Mouse (Mus musculus): ENCODE measurements around the gene Cox20. TPM values are rescaled to one million over a fixed set of nuclear protein-coding genes. Genes with fewer than 3 reads are reported as not detected.

The Cox20 gene
- polyA plus RNA-seq, 1 experiment from 2014 or later: 110 TPM

DNA sequence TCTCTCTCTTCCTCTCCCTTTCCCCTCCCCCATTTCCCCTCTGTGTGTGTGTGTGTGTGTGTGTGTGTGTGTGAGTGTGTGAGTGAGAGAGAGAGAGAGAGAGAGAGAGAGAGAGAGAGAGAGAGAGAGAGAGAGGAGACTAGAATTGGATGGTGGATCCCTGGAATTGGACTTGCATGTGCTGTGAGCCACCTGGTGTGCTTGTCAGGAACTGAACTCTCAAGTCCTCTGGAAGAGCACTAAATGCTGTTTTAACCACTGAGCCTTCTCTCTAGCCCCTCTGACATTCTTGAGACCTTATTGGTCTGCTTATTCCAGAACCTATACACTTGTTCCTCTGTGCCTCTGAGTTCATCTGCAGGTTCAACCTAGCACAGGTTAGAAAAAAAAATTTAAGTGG is 32.7 kb downstream of the Cox20 start:
- H3K9ac ChIP-seq (ENCODE audit: low read length): no peak overlapping the region
- no peak overlapping the region for H3K4me3 ChIP-seq (ENCODE audit: low read depth, low read length)
- ATAC-seq (ENCODE audit: insufficient number of reproducible peaks, low FRiP score, low TSS enrichment, low read depth) (no peak), DNase-seq (ENCODE audit: low spot score) (no peak)
- H3K9me3 ChIP-seq (ENCODE audit: control insufficient read depth, low read length): no peaks in the 10 kb centered on the region
- H3K27me3 ChIP-seq (ENCODE audit: control insufficient read depth, insufficient read depth, low read length): no peaks in the 10 kb centered on the region
- H3K4me2 ChIP-seq (ENCODE audit: low read depth, severe bottlenecking): no peak overlapping the region
- no peaks in the 10 kb centered on the region for H3K4me1 ChIP-seq (ENCODE audit: control insufficient read depth, insufficient read depth, low read length)
- H3K36me3 ChIP-seq (ENCODE audit: control insufficient read depth, insufficient read depth, low read length): no peaks in the 10 kb centered on the region
- no peak overlapping the region for H3K27ac ChIP-seq (replicated peaks; ENCODE audit: low read depth, low read length)

DNA sequence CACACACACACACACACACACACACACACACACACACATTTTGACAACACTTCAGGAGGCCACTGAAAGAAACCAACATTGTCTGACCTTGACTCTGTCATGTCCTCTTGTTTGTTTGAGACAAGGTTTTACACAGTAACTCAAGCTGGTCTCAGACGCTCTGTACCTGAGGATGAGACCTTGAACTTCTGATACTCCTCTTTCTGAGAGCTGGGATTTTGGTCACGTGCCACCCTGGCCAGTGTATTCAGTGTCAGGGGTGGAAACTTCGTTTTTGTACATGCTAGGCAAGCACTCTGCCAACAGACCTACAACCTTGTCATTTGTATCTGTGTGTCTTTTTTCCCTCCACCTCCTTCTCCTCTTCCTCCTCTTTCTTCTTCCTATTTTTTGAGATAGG is 35.6 kb downstream of the Cox20 start:
- WGBS: 62% methylated on average over 3 of the region's 3 CpGs
- Histone ChIP-seq H3K4me1 (ENCODE audit: control insufficient read depth, insufficient read depth, low read length) (no peaks in the 10 kb centered on the region), H3K36me3 (ENCODE audit: control insufficient read depth, insufficient read depth, low read length) (no peaks in the 10 kb centered on the region), H3K9me3 (ENCODE audit: control insufficient read depth, low read length) (no peaks in the 10 kb centered on the region), H3K9ac (ENCODE audit: low read length) (no peak overlapping the region), H3K4me3 (ENCODE audit: low read depth, low read length) (no peak overlapping the region), H3K27me3 (ENCODE audit: control insufficient read depth, insufficient read depth, low read length) (no peaks in the 10 kb centered on the region), H3K27ac (replicated peaks; ENCODE audit: low read depth, low read length) (no peak overlapping the region), H3K4me2 (ENCODE audit: low read depth, severe bottlenecking) (no peak overlapping the region)
- DNase-seq (ENCODE audit: low spot score) (no peak), ATAC-seq (ENCODE audit: insufficient number of reproducible peaks, low FRiP score, low TSS enrichment, low read depth) (no peak)

DNA sequence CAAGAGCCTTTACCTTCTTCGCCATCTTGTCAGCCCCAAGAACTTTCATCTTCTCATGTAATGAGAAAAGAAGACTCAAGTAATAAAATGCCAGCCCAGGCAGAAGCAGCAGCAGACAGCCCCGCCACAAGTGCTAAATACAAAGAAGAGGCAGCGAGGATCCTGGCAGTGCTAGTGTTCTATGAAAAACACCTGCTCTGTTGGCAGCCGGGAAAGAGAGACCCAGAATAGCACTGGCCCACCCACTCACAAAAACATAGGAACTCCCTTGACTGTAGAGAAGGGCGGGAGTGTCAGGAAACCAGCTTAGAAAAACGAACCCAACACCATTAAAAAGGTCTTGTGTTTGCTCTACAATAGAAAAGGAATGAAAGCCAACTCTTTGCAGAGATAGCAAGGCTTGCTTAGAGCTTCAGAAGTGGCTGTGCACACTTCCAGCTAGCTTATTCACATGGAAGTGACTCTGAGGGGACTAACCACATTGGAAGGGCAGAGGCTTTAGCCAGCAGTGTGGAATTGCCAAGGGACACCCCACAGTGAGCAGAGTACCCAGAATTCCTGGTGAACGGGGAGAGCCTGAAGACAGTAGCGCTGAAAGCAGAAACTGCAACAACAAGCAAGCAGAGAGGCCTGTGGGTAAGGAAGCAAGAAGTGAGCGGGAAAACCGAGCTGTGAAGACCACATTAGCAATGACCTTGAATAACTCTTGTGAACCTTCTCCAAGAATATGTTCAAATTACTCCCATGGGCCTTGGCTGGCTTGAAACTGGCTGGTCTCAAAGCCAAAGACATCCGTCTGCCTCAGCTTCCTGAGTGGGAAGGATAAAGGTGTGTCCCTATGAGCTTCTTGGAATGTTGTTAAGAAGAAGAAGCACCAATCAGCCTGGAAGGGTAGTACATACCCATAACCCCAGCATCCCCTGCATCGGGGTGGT is 39.1 kb downstream of the Cox20 start:
- Histone ChIP-seq H3K9ac (ENCODE audit: low read length) (no peak overlapping the region), H3K27me3 (ENCODE audit: control insufficient read depth, insufficient read depth, low read length) (no peaks in the 10 kb centered on the region), H3K4me2 (ENCODE audit: low read depth, severe bottlenecking) (no peak overlapping the region), H3K27ac (replicated peaks; ENCODE audit: low read depth, low read length) (no peak overlapping the region), H3K4me3 (ENCODE audit: low read depth, low read length) (no peak overlapping the region), H3K4me1 (ENCODE audit: control insufficient read depth, insufficient read depth, low read length) (no peaks in the 10 kb centered on the region), H3K9me3 (ENCODE audit: control insufficient read depth, low read length) (no peaks in the 10 kb centered on the region), H3K36me3 (ENCODE audit: control insufficient read depth, insufficient read depth, low read length) (no peaks in the 10 kb centered on the region)
- ATAC-seq (ENCODE audit: insufficient number of reproducible peaks, low FRiP score, low TSS enrichment, low read depth) (no peak), DNase-seq (ENCODE audit: low spot score) (no peak)
- 78% methylated on average over 12 of the region's 12 CpGs for WGBS

DNA sequence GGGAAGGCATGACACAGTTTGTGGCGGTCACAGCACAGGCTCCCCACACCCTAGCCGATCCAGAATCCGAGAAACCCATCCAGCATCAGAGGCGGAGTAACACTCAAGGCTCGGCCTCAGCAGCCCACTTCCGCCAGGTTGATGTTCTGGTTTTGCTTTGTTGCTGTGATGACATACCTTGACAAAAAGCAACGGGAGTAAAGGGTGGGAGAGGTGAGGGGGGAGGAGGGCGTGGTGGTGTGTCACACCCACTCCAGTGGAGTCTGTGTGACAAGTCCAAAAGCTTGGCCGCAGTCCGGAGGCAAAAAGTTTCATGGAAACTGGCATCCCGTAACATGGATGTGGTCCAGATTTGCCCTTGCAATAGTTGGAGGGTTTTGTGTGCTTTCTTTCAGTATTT is 41.3 kb downstream of the Cox20 start:
- Histone ChIP-seq H3K36me3 (ENCODE audit: control insufficient read depth, insufficient read depth, low read length) (no peaks in the 10 kb centered on the region), H3K4me3 (ENCODE audit: low read depth, low read length) (no peak overlapping the region), H3K4me1 (ENCODE audit: control insufficient read depth, insufficient read depth, low read length) (no peaks in the 10 kb centered on the region), H3K27me3 (ENCODE audit: control insufficient read depth, insufficient read depth, low read length) (no peaks in the 10 kb centered on the region), H3K9ac (ENCODE audit: low read length) (no peak overlapping the region), H3K4me2 (ENCODE audit: low read depth, severe bottlenecking) (no peak overlapping the region), H3K9me3 (ENCODE audit: control insufficient read depth, low read length) (no peaks in the 10 kb centered on the region), H3K27ac (replicated peaks; ENCODE audit: low read depth, low read length) (no peak overlapping the region)
- WGBS: 85% methylated on average over 11 of the region's 11 CpGs
- DNase-seq (ENCODE audit: low spot score) (no peak), ATAC-seq (ENCODE audit: insufficient number of reproducible peaks, low FRiP score, low TSS enrichment, low read depth) (no peak)

DNA sequence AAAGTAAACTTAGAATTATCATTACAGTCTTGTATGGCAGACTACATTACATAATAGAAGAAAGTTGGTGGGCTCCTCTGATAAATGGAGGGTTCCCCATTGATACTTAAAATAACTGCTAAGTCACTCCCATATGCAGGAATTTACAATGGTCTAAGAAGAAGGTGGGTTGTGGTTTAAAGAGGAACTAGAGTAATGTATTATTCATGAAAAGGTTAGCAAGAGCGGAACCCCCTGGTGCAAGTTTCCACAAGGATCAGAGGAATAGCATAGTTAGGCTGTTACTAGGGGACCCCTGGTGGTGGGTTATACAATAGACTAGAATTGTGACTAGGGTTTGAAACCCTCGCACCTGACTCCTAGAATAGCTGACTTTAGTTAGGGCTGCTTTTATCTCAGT is 41.8 kb downstream of the Cox20 start:
- ATAC-seq (ENCODE audit: insufficient number of reproducible peaks, low FRiP score, low TSS enrichment, low read depth): no peak
- Histone ChIP-seq H3K27me3 (ENCODE audit: control insufficient read depth, insufficient read depth, low read length) (no peaks in the 10 kb centered on the region), H3K4me2 (ENCODE audit: low read depth, severe bottlenecking) (no peak overlapping the region), H3K4me1 (ENCODE audit: control insufficient read depth, insufficient read depth, low read length) (no peaks in the 10 kb centered on the region), H3K9ac (ENCODE audit: low read length) (no peak overlapping the region), H3K27ac (replicated peaks; ENCODE audit: low read depth, low read length) (no peak overlapping the region), H3K36me3 (ENCODE audit: control insufficient read depth, insufficient read depth, low read length) (no peaks in the 10 kb centered on the region), H3K9me3 (ENCODE audit: control insufficient read depth, low read length) (no peaks in the 10 kb centered on the region), H3K4me3 (ENCODE audit: low read depth, low read length) (no peak overlapping the region)
- WGBS: 82% methylated on average over 2 of the region's 2 CpGs
- no peak for DNase-seq (ENCODE audit: low spot score)

DNA sequence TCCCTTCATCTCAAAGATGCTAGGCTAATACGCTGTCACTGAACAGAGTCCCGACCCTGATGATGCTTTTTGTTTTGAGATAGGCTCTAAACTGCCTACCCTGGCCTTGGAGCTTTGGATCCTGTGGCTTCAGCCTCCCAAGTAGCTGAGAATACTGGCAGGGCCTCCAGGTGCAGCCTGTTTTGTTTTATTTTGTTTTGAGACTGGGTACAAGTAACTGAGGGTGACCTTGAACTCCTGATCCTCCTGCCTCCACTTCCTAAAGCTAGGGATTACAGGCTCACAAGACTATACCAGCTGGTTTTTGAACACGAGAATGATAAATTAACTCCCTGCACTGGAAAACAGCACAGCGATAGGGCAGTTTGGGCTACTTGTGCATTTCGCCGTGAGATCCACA is 46.2 kb downstream of the Cox20 start:
- WGBS: 83% methylated on average over 6 of the region's 6 CpGs
- no peak overlapping the region for H3K4me3 ChIP-seq (ENCODE audit: low read depth, low read length)
- DNase-seq (ENCODE audit: low spot score): no peak
- H3K27me3 ChIP-seq (ENCODE audit: control insufficient read depth, insufficient read depth, low read length): no peaks in the 10 kb centered on the region
- H3K27ac ChIP-seq (replicated peaks; ENCODE audit: low read depth, low read length): no peak overlapping the region
- ATAC-seq (ENCODE audit: insufficient number of reproducible peaks, low FRiP score, low TSS enrichment, low read depth): no peak
- no peaks in the 10 kb centered on the region for H3K9me3 ChIP-seq (ENCODE audit: control insufficient read depth, low read length)
- no peaks in the 10 kb centered on the region for H3K36me3 ChIP-seq (ENCODE audit: control insufficient read depth, insufficient read depth, low read length)
- H3K9ac ChIP-seq (ENCODE audit: low read length): no peak overlapping the region
- H3K4me2 ChIP-seq (ENCODE audit: low read depth, severe bottlenecking): no peak overlapping the region
- H3K4me1 ChIP-seq (ENCODE audit: control insufficient read depth, insufficient read depth, low read length): peaks cover 2% of the 10 kb centered on the region; the same call in 1 of the 2 replicates

DNA sequence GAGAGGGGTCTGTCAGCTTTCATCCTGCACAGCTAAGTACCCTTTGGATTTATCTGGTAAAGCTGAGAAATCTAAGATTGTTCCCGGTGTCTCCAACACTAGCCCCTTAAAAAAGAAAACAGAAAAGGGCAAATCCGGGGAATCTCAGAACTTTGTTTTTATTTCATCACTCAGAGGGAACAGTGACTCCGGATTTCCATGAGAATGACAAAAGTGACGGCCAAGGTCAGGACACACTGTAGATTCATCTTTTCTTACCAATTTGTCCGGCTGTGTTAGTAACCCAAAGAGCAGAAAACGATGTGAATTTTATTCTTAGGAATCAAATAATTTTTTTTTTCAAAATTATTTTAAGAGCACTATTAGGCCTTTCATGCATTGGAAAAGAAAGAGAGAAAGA is 49.2 kb downstream of the Cox20 start:
- Histone ChIP-seq H3K4me3 (ENCODE audit: low read depth, low read length) (no peak overlapping the region), H3K4me2 (ENCODE audit: low read depth, severe bottlenecking) (no peak overlapping the region), H3K27ac (replicated peaks; ENCODE audit: low read depth, low read length) (no peak overlapping the region; the same call in 1 of the 2 replicates), H3K9ac (ENCODE audit: low read length) (no peak overlapping the region), H3K27me3 (ENCODE audit: control insufficient read depth, insufficient read depth, low read length) (no peaks in the 10 kb centered on the region), H3K9me3 (ENCODE audit: control insufficient read depth, low read length) (no peaks in the 10 kb centered on the region), H3K36me3 (ENCODE audit: control insufficient read depth, insufficient read depth, low read length) (no peaks in the 10 kb centered on the region), H3K4me1 (ENCODE audit: control insufficient read depth, insufficient read depth, low read length) (peaks cover 2% of the 10 kb centered on the region; the same call in 1 of the 2 replicates)
- no peak for DNase-seq (ENCODE audit: low spot score)
- 83% methylated on average over 6 of the region's 6 CpGs for WGBS
- ATAC-seq (ENCODE audit: insufficient number of reproducible peaks, low FRiP score, low TSS enrichment, low read depth): no peak

DNA sequence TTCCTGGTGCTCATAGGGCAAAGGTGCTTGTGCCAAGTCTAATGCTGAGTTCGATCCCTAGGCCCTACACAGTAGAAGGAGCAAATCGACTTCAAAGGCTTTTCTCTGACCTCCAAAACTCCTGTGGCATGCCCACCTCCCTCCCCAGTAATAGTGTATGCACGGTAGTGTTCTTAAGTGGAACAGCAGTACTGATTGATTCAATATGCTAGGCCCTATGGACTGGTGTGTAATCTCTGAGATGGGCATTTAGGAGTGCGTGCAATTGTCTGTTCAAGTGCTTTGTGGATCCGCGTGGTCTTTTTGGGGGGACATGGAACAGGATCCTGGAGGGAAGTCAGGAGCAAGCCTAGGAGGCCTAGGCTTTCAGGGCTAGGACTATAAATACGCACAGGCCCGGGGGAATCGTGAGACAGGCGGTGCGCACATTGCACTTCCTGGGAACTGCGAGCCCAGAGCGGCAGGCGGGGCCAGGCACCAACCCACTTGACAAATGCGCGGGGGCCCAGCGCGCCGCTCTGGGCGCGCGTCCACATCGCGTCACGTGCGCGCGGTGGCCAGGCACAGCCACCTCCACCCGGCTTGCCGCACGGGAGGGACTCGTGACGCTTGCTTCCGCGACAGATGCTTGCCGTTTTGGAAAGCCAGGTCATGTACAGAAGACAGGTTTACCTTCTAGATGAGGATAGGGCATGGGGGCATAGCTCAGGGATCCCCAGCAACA is 49.8 kb downstream of the Cox20 start:
- H3K36me3 ChIP-seq (ENCODE audit: control insufficient read depth, insufficient read depth, low read length): no peaks in the 10 kb centered on the region
- peak overlapping the region; percentile 68 for H3K9ac ChIP-seq (ENCODE audit: low read length)
- WGBS: under 1% methylated on average over 36 of the region's 36 CpGs
- peak overlapping the region; percentile 81 for H3K4me2 ChIP-seq (ENCODE audit: low read depth, severe bottlenecking)
- H3K9me3 ChIP-seq (ENCODE audit: control insufficient read depth, low read length): no peaks in the 10 kb centered on the region
- H3K4me1 ChIP-seq (ENCODE audit: control insufficient read depth, insufficient read depth, low read length): peaks cover 2% of the 10 kb centered on the region; the same call in 1 of the 2 replicates
- DNase-seq (ENCODE audit: low spot score): peak; percentile 85
- H3K27ac ChIP-seq (replicated peaks; ENCODE audit: low read depth, low read length): no peak overlapping the region; the same call in 1 of the 2 replicates
- H3K4me3 ChIP-seq (ENCODE audit: low read depth, low read length): peak overlapping the region; percentile 38
- ATAC-seq (ENCODE audit: insufficient number of reproducible peaks, low FRiP score, low TSS enrichment, low read depth): peak; percentile 90
- H3K27me3 ChIP-seq (ENCODE audit: control insufficient read depth, insufficient read depth, low read length): no peaks in the 10 kb centered on the region

All from limb, embryonic 11.5 days (tissue).